Mouse (Mus musculus) spleen, postnatal 10 days (tissue): ENCODE results near the gene Fmnl3.

ENCODE experiments used
- DNase-seq, 2 experiments: peaks; one replicate each; pipeline ENCODE4 v3.0.0; 2021 to 2022; ENCODE audit warnings: low spot score in 2 of 2

The Fmnl3 gene

DNA sequence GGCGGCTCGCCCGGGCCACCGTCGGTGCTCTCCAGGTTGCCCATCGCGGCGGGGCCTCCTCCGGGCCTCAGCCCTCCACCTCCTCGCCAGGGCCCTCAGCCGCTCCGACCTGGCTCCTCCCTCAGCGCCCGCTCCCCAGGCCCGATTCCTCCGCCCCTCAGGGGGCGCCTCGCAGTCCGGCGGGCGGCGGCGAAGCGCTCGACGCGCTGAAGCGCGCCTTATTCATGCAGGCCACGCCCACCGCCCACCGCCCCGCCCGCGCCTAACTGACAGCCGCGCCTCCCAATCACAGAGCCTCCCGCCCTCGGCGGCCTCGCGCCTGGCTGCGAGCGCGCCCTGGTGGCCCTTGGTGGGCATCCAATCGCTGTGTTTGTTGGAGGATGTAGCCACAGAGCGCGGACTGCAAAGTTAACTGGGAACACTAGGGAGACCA is at the start of gene Fmnl3:
TSS of gene Fmnl3 (minus strand) at position 224 of the 433 bp plus-strand sequence.
- peak; percentile 89 to 94 for DNase-seq

DNA sequence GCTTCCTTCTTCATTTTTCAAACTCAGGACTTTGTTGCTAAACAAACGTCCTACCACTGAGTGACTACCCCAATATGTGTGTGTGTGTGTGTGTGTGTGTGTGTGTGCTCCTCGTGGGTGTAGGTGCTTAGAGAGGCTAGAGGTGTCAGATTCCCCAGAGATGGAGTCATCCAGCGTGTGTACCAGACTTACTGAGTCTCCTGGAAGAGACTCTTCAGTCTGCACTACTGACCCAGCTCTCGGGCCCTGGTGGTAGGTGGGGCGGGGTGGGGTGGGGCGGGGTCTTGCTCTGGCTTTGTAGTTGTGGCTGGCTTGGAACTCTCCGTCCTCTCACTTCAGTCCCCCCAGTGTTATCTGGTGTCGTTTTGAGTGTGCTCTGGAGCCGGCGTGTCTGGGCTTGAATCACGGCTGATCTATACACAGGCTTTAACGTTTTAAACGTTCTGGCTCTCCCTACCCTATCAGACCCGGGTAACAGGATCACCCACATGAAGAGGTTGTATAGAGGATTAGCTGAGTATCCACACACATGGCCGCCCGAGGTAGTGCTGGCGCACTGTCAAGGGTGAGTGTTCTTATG is 47.5 kb upstream of the Fmnl3 start:
- no peak for DNase-seq

DNA sequence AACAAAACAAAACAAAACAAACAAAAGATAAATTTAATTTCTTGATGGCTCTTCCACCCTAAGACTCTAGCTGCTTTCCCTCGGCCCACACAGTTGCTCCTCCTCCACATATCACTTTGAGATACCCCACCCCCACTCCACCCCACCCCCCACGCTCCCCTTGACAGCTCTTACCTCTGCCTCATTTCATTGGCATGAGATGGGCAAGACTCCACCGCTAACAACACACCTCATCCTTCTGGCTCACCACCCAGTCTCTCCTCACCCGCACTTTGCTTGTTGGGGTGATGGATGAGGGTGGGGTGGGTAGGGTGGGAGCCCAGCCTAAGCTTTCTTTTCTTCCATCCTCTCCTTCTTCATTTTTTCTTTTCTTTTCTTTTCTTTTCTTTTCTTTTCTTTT is 46.7 kb upstream of the Fmnl3 start:
- no peak for DNase-seq

DNA sequence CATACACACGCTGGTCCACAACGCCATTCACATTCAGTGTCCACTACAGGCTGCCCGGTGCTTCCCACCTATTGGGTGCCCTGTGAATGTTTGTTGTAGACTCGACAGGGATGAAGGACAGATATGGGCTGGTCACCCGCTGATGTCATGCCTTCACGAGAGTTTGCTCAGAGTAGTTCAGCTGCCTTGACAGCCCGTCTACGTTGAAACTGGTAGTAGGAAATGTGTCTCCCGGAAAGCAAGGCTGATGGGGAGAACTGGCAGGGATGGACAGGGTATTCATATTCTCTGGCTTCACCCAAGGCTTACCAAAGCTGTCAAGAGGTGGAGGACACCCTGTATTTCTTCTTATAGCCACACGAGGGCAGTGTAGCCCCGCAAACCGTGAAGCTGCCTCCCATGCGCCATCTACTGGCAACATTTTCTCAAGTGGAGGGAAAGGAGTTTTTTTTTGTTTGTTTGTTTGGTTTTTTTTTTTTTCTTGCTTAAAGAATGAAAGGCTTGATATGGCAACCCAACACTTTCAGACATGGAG is 46.1 kb upstream of the Fmnl3 start:
- DNase-seq: peak; percentile 79 to 90

DNA sequence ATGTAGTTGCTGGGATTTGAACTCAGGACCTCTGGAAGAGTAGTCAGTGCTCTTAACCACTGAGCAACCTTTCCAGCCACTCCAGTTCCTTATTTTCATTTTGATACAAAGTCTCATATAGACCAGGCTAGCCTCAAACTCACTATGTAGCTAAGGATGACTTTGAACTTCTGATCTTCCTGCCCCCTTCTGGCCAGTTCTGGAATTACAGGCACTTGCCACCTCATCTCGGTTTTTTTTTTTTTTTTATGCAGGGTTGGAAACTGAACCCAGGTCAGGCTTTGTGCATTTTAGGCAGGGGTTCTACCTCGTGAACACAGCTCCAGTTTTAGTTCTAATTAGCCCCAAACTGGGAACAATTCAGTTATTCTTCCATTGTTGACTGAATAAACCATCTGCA is 45.5 kb upstream of the Fmnl3 start:
- DNase-seq: peak; percentile 57 to 84

DNA sequence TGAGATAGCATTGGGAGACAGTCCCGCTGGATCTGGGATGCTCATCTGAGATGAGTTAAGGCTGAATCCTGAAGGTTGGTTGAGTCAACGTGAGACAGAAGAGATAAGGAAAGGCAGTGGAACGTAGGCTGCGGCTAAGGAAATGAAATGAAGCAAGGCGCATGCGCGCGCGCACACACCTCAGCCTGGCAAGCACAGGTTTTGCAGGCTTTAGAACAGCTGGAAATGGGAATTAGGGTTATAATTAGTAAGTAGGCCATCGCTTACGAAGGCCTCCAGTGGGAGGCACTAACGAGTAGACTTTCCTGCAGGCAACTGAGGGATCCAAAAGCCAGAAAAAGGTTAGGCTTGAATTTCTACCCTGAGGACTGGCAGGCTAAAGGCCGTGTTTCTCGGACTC is 41.5 kb upstream of the Fmnl3 start:
- no peak for DNase-seq

DNA sequence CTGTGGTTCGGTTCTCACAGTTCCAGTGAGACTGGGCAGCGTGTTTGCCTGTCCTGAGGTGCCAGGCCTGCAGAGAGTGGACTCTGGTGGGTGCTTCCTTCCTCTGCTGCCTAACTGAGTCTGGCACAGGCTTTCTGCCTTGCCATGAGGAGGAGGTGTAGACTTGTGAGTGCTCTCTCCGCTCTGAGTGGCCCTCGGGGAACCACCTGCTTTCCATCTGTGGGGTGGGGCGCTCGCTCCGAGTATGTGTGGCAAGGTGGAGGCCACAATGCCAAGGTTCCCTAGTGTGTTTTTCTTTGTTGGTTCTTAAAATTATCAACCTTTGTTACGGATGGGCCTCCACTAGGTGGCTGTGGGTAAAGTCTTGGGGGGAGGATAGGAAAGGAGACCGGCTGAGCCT is 38.6 kb upstream of the Fmnl3 start:
- DNase-seq: no peak

DNA sequence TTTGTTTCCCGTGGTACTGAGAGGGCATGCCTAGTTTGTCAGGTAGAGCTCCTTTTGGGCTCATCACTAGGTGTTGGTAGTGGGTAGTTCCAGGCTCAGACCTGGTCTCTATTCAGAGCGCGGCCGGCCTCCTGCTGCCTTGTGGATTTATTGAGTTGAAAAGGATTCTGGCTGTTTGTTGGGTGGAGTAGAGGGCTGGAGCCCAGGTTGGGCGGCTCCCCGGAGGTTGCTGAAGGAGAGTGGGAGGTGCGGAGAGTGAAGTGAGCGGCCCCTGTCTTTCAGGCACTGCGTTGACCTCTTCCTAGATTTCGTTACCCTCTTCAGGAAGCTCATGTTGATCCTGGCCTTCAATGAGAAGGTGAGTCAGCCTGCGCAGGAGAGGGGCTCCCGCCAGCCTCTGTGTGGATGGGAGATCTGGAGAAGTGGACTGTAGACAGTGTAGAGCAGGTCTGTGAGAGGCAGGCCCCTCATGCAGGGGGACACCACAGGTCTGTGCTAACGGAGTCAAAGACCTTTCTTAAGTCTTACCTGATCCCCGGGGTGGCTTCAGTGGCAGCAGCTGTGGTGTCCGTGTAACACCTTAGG is 36.8 kb upstream of the Fmnl3 start:
- no peak for DNase-seq

DNA sequence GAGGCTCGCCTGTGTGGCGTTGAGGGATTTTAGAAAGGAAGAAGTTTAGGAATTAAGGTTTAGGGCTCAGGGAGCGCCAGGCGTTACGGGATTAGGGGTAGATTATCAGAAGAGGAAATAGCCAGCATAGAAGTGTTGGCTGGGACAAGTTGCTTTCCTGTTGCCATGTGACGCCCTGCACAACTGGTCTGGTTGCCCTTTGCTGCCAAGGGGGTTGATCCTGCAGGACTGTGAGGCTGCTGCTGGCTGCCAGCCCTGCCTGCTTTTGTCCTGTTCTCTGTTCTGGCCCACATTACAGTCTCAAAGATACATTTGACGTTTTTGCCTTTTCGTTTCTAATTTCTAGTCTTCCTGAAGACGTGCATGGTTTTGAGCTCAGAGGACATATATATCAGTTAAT is 34.9 kb upstream of the Fmnl3 start:
- no peak for DNase-seq

DNA sequence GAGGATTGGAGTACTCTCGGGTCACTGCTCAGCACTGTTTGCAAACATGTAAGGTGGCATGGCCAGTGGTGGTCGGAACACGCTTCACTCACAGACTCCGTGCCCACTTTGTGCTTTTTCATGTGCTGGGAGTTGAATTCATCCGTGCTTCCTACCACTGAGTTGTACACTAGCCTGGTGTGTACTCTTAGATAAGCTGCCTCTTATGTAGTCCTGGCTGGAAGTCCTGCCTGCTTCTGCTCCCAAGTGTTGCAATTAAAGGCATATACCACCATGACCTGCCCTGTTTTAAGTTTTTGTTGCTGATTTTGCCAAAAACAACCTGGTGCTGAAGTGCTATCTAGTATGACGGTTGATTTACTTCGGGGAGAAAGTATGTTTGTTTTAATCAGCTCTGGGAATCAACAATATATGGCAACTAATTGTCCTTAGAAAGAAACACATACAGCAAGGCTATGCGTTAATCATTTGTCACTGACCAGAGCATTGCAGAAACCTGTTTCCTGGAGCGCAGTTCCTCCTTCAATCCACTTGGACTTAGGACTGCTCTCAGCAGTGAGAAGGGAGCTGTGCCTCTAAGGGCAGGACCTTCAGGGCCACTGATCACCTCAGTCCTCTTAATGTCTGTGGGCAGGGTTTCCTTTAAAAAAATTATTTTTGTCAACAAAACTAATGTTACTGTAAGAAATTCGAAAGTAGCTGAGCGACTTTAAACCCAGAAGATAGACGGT is 33.0 kb upstream of the Fmnl3 start:
- no peak for DNase-seq

DNA sequence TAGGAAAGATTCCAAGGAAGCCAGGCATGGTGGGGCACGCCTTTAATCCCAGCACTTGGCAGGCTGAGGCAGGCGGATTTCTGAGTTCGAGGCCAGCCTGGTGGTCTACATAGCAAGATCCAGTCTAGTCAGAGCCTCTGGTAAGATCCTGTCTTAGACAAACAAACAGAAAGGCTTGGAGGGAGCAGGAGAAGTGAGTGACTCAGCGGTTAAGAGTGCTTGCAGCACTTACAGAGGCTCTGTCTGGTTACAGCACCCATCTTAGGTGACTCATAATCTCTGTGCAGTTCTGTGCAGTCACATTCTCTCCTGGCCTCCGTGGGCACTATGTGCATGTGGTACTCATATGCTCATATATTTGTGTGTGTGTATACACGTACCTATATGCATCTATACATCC is 30.3 kb upstream of the Fmnl3 start:
- DNase-seq: no peak

DNA sequence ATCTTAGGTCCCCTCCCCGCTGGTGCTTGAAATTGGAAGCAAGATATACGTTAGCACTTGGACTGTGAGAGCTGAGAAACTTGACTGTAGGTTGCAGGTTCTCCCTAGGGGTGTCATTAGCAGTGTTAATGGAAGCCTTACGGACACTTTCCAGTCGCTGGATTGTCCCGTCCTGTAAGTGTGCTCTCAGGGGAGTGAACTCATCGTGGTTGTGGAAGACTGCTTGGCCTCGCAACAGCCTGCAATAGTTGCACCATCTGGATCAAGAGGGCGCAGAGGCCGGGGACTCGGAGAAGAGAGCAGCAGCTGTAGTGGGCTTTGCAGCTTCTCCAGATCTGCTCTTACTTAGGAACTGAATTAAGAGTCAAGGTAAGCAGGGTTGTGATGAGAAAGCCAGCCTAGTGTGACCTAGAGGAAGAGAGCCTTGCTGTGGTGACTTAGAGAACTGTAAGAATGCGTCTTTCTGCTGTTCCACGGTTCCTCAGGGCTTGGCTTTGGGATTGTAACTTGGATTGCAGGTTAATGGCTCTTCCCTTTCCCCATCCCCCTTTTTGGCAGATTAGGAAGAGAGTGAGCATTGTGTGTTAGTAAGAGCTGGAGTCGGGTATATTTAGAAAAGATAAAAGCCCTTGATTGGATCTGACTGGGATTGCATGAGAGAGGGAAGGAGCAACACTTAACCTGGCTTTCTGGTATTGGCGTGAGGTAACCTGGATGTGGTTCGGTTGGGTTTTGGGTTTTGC is 29.4 kb upstream of the Fmnl3 start:
- DNase-seq: no peak

DNA sequence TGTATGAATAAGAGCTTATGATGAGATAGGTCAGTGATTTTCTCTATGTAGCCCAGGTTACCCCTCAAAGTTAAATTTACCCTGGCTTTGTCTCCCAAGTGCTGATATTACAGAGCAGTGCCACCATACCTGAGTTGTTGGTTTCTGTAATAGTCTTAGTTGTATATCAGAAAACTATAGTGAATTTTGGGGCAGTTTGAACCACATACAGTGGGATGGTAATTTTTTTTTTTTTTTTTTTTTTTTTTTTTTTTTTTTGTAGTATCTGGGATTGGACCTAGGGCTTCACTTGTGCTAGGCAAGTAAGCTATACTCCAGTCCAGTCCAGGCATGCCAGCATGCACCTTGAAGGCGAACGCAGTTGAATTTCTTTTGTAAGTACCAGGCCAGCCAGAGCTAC is 27.3 kb upstream of the Fmnl3 start:
- DNase-seq: no peak

DNA sequence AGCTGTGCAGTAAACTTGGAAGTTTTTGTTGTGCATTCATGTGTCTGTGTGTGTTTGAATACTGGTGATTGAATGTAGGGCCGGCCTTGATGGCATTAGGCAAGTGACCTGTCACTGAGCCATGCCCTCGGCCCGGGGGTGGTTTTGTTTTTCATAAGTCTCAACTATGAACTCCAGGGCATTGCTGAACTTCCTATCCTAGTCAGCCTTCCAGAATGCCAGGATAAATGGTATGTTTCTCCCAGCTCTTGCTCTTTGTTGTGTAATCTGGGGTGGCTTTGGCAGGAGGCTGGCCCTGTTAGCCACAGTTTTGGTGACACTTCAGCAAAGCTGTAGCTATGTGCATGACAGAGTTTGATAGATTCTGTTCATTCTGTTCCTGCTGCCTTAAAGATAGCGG is 26.6 kb upstream of the Fmnl3 start:
- no peak for DNase-seq

DNA sequence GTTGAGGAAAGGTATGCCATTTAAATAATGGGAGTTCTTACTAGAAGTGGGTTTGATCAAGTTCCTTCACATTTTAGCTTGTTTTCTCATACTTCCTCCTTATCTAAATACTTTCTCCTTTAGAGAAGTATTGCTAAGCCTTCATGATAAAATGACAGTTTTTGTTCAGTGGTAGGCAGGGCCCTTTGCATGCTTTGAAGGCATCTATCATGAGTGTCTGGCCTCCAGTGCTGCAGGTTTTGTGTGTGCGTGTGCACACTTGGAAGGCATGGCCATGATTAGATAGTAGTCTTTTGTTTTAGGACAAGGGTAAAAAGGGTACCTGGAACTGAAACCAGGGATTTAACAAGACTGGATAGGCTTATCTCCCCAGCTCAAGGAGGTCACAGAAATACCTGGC is 26.2 kb upstream of the Fmnl3 start:
- no peak for DNase-seq

DNA sequence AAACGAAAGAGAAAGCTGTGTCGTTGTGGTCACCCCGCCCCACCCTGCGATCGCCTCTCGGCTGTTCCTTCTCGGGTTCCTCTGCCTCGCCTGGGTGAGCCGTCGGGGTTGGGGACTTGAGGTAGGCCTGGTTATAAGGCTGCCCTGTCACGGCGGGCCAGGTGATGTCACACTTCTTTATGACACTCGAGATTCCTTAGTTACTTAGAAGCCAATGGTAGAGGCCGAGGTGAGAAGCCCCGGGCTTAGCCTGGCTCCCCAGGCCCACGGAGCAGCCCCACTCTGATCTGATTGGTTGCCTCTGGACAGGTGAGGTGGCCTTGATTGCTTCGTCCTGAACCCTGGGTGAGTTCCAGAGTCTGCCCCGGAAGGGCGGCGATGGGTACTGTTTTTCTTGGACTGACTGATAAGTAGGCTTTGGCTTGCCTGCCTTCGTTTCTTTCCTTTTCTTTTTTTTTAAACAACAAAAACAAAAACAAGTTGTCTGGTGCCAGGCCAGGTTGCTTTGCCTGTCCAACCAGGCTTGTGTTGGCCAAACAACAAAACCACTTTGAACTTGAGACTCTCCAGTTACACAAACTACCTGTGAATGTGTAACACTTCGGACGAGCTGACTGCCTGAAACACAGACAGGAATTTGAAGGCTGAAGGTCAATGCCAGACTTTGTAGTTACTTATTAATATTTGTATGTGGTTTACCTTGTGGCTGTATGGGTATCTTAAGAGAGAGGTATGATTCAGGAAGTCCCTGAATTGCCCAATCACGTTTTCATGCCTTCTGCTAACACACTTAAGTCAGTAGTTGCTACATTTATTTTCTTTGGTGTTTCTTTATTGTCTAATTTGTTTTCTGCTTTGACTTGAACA is 23.3 kb upstream of the Fmnl3 start:
- DNase-seq: peak in 1 of 2 experiments; percentile 85

DNA sequence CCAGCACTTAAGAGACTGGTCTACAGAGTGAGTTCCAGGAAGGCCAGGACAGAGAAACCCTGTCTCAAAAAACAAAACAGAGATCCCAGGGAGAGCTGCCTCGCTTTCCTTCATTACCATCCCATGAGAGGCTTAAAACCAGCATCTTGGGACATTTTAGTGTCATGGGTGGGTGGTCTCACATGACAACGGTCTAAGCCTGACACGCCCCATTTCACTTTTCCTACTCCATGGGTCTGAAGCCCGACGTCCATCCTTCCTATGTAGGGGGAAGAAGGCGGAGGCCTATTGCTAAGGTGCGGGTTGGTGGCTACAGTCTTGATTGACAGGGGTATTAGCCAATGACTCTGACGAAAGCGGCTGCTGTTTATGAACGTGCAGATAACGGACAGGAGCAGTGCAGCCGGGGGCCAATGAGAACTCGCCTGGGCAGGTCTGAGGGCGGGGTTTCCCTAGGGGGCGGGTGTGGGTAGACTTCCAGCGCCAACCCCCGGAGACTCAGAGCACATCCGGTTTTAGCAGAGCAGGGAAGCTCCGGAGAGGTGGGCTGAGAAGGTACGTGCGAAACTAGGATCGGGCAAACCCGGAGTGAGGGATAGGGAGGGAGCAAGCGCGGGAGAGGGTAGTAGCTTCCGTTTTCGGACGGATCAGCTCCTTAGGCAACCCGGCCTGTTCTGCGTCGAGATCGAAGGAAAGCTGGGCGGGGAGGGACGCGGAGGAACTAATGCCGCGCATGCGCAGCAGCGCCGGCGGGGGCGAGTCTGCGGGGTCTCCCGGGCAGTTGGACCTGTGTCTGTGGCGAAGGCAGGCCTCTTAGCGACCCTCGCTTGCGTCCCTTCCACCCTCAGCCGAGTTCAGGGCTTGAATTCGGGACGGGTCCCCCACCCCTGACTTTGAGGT is 22.5 kb upstream of the Fmnl3 start, which contains the start of gene Tmbim6:
TSS of gene Tmbim6 (plus strand) at position 397 of the 900 bp plus-strand sequence.
- peak; percentile 98 to 99 for DNase-seq

DNA sequence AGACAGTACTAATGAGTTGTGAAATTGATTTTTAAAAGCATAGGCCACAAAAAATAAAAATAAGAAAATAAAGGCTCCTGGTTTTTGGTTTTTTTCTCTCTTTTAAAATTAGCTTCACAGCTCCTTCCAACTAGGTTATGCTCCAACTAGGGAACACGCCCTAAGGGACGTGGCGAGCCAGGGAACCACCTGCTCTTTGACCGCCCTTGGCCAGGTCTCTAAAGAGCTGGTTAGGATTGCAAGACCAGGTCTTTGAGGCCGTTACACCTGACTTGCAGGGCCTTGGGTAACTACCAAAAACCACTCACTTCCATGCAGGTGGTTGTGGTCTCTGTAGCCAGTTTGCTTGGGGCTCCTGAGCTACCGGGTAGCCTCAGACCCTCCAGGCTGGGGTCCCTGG is 21.7 kb upstream of the Fmnl3 start:
- no peak for DNase-seq

DNA sequence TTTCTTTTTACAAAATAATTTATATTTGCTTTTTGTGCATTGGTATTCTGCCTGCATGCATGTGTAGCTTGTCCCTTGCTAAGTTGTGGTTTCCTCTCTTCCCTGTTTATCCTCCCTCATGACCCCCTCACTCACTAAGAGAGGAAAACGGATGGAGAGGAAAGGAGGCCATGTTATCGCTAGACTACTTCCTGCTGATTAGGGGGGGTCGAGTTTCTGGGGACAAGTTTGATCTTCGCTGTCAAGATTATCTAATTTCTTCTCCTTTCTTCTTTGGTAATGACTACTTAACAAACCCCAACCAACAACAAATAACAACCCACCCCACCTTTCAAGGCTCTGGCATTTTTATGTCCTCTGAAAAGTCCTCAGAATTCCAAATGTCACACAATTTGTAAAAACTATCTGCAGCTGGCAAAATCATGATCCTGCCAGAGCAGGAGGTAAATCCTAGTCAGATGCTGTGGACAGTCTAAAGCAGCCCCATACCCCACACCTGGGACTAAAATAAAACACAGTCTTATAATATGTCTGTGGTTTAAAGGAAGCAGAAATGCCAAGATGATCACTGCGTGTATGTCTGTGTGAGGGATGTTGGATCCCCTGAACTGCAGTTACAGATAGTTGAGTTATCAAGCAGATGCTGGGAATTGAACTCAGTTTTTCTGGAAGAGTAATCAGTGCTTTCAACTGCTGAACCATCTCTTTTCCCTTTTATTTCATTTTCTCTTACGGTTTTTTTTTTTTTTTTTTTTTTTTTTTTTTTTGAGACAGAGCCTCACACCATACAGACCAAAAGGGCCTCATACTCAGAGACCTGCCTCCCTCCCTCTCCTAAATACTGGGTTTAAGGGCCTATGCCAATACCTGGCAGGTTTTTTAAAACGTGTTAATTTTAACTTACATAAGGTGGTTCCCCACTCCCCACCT is 20.5 kb upstream of the Fmnl3 start:
- DNase-seq: no peak
